Mouse (Mus musculus): Measurements from ENCODE around the gene Uba7. TPM values are rescaled to one million over a fixed set of nuclear protein-coding genes. Genes with fewer than 3 reads are reported as not detected.
A peak's percentile ranks its signal among the peaks of the same experiment; 100 is the strongest.
"Not testable (repeated sequence)": the region's sequence is repeated elsewhere in the genome, so short reads cannot be mapped to it uniquely, and the experiment has no call there.

The Uba7 gene
- total RNA-seq, 1 experiment from 2014 or later, result 42.5 TPM

DNA sequence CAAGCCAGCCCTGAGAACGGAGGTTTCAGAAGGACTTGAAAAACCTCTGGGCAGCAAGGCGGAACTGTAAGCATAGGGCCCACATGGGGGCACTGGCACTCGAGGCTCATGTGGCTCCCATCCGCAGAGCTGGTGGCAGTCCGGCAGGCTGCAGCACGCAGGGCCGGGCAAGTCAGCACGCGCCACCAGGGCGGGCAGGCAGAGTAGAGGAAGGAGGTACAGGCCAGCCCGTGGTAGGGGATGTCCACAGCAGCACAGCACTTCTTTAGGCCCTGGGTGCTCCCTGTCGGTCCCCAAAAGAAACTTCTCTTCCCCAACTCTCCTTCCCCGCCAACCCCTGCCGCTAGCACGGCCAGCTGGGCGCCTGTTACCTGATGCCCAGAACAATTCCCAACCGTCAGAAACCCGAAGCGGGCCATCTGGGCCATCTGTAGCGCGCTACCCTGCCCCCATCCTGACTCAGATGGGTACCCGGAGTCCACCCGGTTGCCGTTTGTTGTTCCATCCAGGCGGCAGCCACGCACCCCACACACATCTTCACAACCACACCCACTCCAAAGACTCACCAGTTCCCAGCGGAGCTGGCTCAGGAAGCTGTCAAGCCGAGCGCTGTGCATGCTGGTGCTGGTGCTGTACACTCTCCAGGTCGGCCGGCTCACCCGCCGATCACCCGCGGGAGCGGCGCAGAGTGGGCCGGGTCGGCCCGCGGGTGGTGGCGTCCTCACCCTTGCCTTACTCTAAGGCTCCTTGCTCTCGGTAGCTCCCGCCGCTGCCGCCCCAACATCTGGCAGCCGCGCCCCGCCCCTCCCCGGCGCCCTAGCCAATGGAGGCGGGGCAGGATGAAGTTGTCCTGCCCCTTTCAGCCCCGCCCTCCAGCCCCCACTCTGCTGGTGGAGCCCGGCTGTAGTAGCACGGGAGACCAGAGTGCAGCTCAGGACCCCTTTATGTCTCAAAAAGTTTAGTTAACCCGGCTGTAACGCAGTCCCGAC, 10.1 kb downstream of the Uba7 start, which contains the start of gene Inka1:
Gene Inka1 (minus strand): TSS at position 749 of the 989 bp plus-strand sequence.
- ATAC-seq (replicated peaks; ENCODE audit: low read depth, poor library complexity, severe bottlenecking), result peak; percentile 26

DNA sequence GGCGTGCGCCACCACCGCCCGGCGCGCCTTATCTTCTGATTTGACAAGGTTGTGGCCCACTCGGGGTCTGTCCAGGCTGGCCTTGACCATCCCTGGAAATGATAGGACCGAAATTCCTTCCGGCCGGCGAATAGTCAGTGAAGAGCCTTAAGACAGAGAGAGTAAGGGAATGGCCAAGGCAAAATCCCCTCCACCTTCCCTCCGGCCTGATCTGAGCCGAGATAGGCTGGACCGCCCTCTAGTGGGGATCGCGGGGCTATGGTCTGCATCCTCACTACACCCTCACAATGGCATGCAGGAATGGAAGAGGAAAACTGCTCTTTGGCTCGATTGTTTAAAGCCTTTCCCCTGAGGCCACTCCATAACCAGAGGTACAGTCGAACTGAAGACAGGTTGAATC, 11.1 kb downstream of the Uba7 start:
- ATAC-seq (replicated peaks; ENCODE audit: low read depth, poor library complexity, severe bottlenecking), result 0 out of 2 replicates have a peak, but pooled peaks have one; percentile 12

DNA sequence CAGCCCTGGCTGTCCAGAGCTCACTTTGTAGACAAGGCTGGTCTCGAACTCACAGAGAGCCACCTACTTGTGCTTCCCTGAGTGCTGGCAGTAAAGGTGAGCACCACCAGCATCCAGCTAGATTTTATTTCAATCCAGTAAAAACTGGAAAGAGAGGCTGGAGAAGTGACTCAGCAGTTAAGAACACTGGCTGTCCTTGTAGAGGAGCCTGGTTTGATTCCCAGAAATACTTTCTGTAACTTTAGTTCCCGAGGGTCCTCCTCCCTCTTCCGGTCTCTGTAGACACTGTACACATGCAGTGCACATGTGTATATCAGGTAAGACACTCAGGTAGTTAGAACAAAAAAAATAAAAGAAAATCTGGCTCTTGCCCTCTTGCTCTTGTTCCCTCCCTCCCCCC, 12.6 kb downstream of the Uba7 start:
- ATAC-seq (replicated peaks; ENCODE audit: low read depth, poor library complexity, severe bottlenecking), result no peak

DNA sequence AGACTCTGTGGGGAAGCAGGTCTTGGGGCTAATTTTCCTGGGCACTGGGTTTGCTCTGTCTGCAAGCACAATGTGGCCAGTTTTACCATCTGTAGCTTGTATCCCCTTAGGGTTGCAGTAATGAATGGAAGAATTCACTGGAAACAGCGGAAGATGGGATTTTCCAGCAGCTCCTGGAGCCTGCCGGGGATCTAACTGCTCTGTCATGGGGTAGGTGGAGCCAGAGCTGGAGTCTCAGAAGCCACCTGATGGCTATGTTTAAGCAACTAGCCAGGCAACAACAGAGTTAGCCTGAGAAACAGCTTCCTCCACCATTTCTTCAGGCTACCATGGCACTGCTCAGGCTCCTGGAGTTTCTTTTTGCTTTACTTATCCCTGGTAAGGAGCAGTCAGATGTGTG, 16.9 kb downstream of the Uba7 start, which contains the start of gene Cdhr4:
Gene Cdhr4 (plus strand): TSS at position 301 of the 400 bp plus-strand sequence.
- ATAC-seq (replicated peaks; ENCODE audit: low read depth, poor library complexity, severe bottlenecking), result no peak

DNA sequence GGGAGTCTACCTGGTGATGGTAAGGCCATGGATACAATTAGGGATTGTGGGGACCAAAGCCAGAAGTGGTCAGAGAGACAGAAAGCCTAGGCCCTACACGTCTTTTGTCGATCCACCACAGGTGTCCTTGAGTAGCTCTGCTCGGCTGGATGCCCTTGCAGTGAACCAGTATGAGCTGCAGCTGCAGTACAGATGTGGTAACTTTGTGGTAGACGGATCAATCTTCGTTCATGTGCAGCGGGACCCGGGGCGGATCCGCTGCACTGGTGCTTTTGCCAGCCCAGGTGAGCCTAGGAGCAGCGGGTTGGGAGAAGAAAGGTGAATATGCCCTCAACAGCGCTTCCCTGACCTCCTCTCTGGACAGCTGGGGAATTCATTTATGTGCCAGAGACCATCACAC, 17.7 kb downstream of the Uba7 start:
- no peak for ATAC-seq (replicated peaks; ENCODE audit: low read depth, poor library complexity, severe bottlenecking)

DNA sequence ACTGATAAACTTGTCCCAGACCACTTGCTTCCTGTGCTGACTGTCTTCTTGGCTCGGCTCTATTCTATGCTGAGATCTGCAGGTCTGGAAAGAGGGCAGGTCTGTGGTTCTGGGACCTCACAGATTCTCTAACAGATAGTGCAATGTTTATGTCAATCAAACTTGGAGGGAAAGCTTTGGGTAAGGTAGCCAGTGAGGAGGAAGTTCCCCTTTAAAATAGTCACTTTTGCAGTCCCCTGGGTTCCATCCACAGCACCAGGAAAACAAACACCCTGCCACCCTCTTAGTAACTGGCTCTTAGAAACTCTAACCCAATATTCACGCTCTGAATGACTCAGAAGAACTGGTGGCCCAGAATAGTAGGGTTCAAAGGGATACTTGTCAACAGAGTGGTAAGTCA, 19.2 kb downstream of the Uba7 start:
- peak; percentile 57 for ATAC-seq (replicated peaks; ENCODE audit: low read depth, poor library complexity, severe bottlenecking)

DNA sequence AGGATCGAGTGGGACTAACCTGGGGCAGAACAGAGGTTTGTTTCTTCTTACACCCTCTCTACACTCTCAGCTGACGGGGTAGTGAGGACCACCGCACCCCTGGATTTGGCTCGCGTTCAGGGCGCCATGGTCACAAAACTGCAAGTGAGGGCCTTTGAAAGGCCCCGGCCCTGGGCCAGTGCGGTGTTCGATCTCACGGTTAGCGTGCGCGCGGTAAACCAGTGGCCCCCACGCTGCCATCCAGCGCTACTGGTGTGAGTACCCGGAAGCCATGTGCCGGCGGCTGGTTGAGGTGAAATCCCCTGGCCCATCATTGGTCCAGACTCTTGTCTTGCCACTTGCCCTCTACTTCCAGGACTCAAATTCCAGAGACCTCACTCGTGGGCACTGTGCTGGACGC, 20.2 kb downstream of the Uba7 start:
- no peak for ATAC-seq (replicated peaks; ENCODE audit: low read depth, poor library complexity, severe bottlenecking)

DNA sequence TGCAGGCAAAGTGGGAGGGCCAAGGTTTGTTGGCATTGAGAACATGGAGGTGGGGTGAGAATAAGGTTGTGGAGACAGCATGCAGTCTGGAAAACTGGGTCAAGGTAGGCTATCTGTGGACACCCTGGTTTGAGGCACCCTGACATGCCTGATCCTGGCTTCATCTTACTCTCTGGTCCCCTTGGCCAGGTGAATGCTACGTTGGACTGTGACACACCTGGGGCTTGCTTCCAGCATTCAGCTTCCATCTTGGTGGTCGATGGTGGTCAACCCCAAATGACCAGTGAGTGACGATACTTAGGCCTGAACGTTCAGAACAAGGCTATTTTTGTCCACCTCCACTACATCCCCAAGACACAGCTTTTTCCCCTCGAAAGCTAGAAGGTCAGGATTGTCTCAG, 20.7 kb downstream of the Uba7 start, which contains the start of gene Gm20662:
Gene Gm20662 (plus strand): TSS at position 301 of the 400 bp plus-strand sequence.
- no peak for ATAC-seq (replicated peaks; ENCODE audit: low read depth, poor library complexity, severe bottlenecking)

DNA sequence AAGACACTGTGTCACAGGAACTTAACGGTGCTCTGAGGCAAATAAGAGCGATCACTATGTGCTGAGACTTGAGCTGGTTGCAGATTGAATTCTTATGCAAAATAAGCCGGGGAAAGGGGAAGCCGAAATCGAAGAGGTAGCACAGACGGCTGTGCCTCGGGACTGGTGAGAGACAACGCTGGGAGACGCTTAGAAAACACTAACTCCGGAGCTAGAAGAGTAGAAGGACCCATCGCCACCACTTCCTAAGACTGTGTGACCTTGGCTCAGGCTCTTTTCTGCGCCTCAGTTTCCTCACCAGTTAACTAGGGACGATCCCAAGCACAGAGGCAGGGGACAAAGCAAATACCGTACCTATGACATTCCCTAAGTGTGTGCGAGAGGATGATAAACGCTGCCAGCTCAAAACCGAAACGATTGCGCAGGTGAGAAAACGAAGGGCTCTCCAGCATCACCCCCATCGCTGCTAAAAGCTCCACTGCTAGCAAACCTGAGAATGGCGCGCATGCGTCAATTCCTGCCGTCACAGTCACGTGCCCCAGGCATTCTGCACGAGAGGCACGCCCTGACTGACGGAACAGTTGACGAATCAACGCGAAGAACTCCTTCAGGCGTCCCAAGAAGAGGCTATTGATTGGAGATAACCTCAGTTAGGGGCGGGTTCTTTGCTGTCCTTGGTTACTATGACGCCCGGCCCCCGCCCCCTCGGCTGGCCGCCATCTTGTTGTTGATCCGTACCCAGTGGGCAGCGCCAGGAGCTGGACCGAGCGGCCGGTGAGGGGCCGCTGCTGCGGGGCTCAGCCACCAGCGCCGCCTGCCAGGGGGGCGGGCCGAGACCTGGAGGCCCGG, 26.8 kb downstream of the Uba7 start, which contains the start of gene Ip6k1:
Gene Ip6k1 (plus strand): TSS at position 580 of the 849 bp plus-strand sequence.
- ATAC-seq (replicated peaks; ENCODE audit: low read depth, poor library complexity, severe bottlenecking), result peak; percentile 99

DNA sequence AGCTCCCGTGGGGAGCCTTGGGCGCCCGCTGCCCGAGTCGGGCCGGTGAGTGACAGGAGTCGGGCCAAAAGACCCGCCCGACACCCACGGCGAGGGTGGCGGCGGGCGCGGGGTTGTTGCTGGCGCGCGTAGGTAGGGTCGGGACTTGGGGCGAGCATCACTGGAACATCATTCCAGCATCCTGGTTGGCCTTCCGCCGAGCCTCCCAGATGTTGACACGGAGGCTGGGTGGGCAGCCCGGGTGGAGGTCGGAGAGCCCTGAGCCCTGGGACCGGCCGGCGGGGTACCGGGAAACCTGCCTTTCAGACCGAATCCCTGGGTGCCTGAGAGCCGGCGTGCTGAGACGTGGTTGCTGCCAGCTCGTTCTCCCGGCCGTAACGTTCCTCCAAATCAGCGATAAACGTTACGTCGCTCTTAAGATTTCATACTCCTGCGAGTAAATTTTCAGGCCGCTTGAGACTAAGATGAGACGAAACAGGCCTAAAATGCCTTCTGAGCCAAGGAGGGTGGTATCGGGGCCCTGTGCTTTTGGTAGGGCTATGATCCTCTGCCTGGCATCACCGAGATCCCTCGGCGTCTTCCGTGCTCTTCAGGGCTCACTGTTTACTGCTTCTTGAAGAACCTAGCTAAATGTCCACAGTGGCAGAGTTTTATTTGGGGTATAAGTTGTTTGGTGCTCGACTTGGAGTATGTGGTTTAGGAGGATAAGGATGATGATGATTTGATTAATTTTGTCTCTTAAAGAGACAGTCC, 27.6 kb downstream of the Uba7 start:
- ATAC-seq (replicated peaks; ENCODE audit: low read depth, poor library complexity, severe bottlenecking), result no peak

DNA sequence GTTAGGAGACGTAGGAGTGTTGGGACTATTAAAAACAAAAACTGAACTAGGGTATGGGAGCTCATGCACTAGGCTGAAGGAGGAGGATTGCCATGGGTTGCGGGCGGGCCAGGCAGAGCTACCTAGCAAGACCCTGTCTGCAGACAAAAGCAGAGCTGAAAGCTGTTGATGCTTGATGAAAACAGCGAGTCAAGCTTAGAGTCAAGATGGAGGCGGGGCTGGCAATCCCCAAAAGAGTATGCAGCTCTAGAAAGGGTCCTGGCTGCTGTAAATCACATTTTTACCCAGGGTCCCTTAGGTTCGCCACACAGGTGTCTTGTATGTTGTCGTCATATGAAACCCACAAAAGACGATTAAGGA, 28.2 kb downstream of the Uba7 start:
- no peak for ATAC-seq (replicated peaks; ENCODE audit: low read depth, poor library complexity, severe bottlenecking)

DNA sequence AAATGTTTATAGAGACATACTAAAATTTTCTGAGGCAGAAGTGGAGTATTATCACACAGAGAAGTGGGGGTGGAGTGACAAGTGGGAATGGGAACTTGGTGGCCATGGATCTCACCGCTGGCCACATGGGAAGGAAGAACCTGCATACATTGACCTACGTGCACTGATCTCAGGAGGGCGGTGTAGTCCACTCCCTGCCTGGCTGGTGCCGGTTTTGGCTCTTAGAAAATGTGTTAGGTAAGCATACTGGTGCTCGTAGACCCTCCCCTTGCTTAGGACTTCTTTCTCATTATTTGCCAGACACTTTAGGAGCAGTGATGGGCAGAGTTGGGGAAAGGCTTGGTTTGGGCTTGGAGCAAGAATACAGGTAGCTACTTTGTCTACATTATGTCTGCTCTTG, 32.7 kb downstream of the Uba7 start:
- no peak for ATAC-seq (replicated peaks; ENCODE audit: low read depth, poor library complexity, severe bottlenecking)

DNA sequence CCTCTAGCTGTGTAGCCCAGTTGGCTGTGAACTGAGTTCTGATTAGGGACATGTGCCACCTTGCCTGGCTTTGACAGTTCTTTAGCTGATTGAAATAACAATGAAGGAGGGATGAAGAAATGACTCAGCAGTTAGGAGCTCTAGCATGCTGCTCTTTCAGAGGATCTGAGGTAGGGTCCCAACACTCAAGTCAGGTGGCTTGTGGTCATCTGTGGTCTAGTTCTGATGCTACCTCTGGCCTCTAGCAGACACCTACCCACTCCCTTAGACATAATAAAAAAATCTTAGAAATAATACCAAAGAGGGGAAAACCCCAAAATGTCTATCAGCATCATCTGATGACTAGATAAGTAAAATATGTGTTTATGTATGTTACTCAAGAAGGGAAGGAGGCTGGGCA, 35.1 kb downstream of the Uba7 start:
- no peak for ATAC-seq (replicated peaks; ENCODE audit: low read depth, poor library complexity, severe bottlenecking)

DNA sequence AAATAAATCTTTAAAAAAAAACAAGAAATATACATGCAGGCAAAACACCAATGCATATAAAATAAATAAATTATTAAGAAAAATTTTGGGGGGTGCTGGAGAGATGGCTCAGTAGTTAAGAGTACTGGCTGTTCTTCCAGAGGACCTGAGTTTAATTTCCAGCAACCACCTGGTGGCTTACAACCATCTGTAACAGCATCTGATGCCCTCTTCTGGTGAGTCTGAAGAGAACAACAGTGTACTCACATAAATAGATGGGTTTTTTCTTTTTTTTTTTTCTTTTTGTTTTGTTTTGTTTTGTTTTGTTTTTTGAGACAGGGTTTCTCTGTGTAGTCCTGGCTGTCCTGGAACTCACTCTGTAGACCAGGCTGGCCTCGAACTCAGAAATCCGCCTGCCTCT, 38.3 kb downstream of the Uba7 start:
- ATAC-seq (replicated peaks; ENCODE audit: low read depth, poor library complexity, severe bottlenecking), result not testable (repeated sequence)

DNA sequence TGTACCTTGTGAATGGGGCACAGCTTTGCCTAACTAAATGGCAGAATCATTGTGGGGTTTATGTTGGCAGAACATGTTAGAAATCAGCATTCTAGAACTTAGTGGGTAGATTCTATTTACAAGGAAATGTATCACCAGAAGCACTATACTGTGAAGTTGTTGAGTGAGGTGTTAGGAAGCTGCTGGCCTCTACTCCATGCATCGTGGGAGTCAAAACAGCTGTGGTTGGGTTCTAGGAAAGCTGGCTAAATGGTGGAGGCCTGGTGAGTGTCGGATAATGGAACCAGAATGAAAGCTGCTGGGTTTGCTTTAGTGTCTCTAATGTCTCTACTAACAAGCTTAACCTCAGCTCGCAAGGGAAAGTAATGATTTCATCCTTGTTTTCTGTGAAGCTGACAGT, 41.8 kb downstream of the Uba7 start:
- ATAC-seq (replicated peaks; ENCODE audit: low read depth, poor library complexity, severe bottlenecking), result no peak

DNA sequence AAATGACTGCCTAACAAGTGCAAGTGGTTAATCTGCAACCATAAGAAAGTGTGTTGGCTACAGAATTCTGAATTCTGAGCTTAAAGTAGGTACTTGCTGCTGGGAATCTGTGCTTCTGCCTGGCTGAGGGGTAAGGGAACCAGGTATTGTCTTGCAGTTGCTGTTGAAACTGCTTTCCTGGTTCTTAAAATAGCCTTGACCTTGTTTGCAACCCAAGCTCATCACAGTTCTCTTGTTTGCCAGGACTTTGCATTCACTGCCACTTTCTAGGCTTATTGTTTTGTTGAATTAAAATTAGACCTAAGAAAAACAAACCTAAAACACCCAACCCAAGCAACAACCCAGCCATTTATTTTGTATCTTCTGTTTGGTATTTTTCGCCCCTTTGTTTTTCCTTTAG, 45.4 kb downstream of the Uba7 start:
- no peak for ATAC-seq (replicated peaks; ENCODE audit: low read depth, poor library complexity, severe bottlenecking)

DNA sequence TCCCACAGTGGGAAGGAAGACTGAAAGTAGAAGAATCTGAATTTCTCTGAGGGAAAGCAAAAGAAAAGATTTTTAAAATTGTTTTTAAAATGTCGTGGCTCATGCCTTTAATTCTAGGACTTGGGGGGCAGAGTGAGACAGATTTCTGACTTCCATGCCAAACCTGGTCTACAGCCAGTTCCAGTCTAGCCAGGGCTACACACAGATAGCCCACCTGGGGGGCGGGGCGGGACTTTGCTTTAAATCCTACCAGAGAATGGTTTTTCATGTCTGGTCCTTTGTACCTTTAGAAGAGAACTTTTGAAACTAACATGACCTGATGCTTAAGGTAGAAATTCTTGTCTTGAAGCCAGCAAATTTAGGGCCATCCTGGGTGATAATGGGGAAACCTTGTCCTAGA, 47.9 kb downstream of the Uba7 start:
- no peak for ATAC-seq (replicated peaks; ENCODE audit: low read depth, poor library complexity, severe bottlenecking)

DNA sequence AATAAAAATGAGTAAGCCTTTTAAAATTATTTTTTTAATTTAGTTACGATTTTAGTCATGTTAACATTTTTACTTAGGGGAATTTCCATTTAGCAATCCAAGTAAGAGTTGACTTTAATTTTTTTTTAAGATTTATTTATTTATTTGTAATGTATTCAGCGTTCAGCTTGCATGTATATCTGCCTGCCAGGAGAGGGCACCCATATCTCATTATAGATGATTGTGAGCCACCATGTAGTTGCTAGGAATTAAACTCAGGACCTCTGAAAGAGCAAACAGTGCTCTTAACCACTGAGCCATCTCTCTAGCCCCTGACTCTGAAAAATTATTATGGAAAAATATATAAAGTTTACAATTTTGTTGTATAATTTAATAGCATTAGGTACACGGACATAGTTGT, 51.3 kb downstream of the Uba7 start:
- no peak for ATAC-seq (replicated peaks; ENCODE audit: low read depth, poor library complexity, severe bottlenecking)

DNA sequence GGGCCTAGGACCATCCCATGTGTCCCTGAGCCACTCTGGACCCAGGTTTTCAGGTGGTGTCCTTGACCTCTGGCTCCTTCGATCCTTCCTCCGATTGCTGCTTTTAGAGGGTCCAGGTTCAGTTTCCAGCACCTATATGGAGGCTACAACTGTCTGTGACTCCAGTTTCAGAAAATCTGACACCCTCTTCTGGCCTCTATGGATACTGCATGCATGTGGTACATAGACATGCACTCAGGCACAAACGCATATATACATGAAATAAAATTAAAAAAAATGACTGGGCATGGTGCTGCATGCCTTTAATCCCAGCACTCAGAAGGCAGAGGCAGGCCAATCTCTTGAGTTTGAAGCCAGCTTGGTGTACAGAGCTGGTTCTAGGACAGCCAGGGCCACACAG, 52.6 kb downstream of the Uba7 start:
- no peak for ATAC-seq (replicated peaks; ENCODE audit: low read depth, poor library complexity, severe bottlenecking)

DNA sequence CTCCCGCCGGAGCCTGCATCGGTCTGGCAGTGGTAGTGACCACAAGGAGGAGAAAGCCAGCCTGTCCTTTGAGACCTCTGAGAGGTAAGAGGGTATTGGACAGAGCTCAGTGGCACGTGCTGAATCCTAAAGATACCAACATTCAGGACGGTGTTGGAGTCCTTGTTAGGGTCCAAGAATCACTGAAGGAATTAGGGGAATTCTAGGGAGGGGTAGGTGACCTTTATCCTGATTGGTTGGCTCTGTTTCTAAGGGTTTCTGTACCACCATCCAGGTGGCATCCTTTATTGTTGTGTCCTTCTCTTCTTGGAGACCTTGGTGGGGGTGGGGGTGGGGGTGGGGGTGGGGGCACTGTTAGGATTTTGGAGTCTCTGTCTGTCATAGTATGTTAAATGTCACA, 56.8 kb downstream of the Uba7 start:
- no peak for ATAC-seq (replicated peaks; ENCODE audit: low read depth, poor library complexity, severe bottlenecking)
